15 mouse cellular contexts compared by ENCODE assay signal in genomic region chr9:59070216-59070615, GRCm38 (mm10).
"Had no signal": no experiment of that assay in that cellular context is flagged by ENCODE, and none has a peak within 500 bp of the region (broad histone marks: within the 10 kb centered on the region; RNA-seq: fewer than 3 reads in every experiment).

No protein-coding gene starts in this region.

- DNase-seq: retina, postnatal 1 day; right cerebral cortex, adult 18-20 months; right cerebral cortex, postnatal 14 days; right cerebral cortex, postnatal 25 days; right cerebral cortex, postnatal 4 days; spleen, adult 18-20 months; thymus, adult 18-20 months; thymus, adult 2 months; thymus, postnatal 14 days; thymus, postnatal 25 days; thymus, postnatal 36 days; thymus, postnatal 4 days had no signal

- H3K36me3 ChIP-seq: neural tube, embryonic 13.5 days; neural tube, embryonic 15.5 days; stomach, embryonic 15.5 days had no signal

- H3K4me3 ChIP-seq: neural tube, embryonic 13.5 days; neural tube, embryonic 15.5 days; stomach, embryonic 15.5 days had no signal

- H3K4me2 ChIP-seq: neural tube, embryonic 13.5 days; neural tube, embryonic 15.5 days; stomach, embryonic 15.5 days had no signal

- H3K27me3 ChIP-seq: neural tube, embryonic 15.5 days; stomach, embryonic 15.5 days had no signal

- H3K9me3 ChIP-seq: neural tube, embryonic 13.5 days; neural tube, embryonic 15.5 days; stomach, embryonic 15.5 days had no signal

- H3K27ac ChIP-seq: neural tube, embryonic 13.5 days; neural tube, embryonic 15.5 days had no signal

- H3K9ac ChIP-seq: neural tube, embryonic 13.5 days; neural tube, embryonic 15.5 days; stomach, embryonic 15.5 days had no signal
